Mouse (Mus musculus): ENCODE measurements at regions not wholly inside any gene's neighbourhood (a gene's known extent, or its start where the extent isn't known, plus 50 kb on each side); places are given as distances from the start of the nearest gene placed in this dataset.

- TF ChIP-seq POLR2A (IDR thresholded peaks at IDR 0.05; ENCODE audit: insufficient read depth, low read depth, low read length) (no peak), CTCF (IDR thresholded peaks at IDR 0.05; ENCODE audit: insufficient read depth, low read depth, low read length) (no peak)
These were observed 203.7 kb upstream of the Mctp2 start for GRCm38 (mm10) chr7:72510116-72510515.
